Mouse (Mus musculus) CH12.LX (cell line): Measurements from ENCODE around the gene Mrgprg. TPM values are rescaled to one million over a fixed set of nuclear protein-coding genes. Genes with fewer than 3 reads are reported as not detected.

Experiments used
- DNase-seq: peaks from one replicate; pipeline ENCODE4 v3.0.0-alpha.2; 2013; ENCODE audit errors: extremely low read depth
- H3K27ac ChIP-seq: 2 replicates; pipeline ENCODE4 v1.5.1; 2012; ENCODE audit warnings: low read depth, mild to moderate bottlenecking, control low read depth, moderate library complexity; ENCODE audit not compliant: insufficient read depth
- H3K27me3 ChIP-seq: replicated peaks from 2 replicates; pipeline ENCODE3; 2012; ENCODE audit warnings: inconsistent platforms
- H3K36me3 ChIP-seq, 2 experiments: replicated peaks in 1 of 2; 2 replicates each; pipeline versions ENCODE3 to v1.6.1; 2012; ENCODE audit warnings: inconsistent platforms in 1 of 2, low read length in 1 of 2, mild to moderate bottlenecking in 1 of 2, mixed read lengths in 1 of 2, moderate library complexity in 1 of 2; ENCODE audit not compliant: control insufficient read depth in 1 of 2, insufficient read depth in 1 of 2
- H3K4me1 ChIP-seq, 2 experiments: 2 replicates each; pipeline ENCODE4 v1.6.1; 2012; ENCODE audit warnings: inconsistent platforms in 1 of 2, moderate library complexity in 1 of 2; ENCODE audit not compliant: insufficient read depth in 2 of 2, control insufficient read depth in 1 of 2
- H3K4me2 ChIP-seq: 2 replicates; pipeline ENCODE4 v1.6.1; 2012; ENCODE audit warnings: low read depth, mild to moderate bottlenecking, control low read depth; ENCODE audit not compliant: poor library complexity, insufficient read depth, severe bottlenecking
- H3K4me3 ChIP-seq, 3 experiments: fragments of 150-350 bp in 1 of 3; sonication (generic) in 1 of 3; replicated peaks in 1 of 3; 2 replicates each; pipeline versions ENCODE3 to v1.5.1; 2011 to 2012; ENCODE audit warnings: low read depth in 2 of 3, low read length in 2 of 3, mild to moderate bottlenecking in 2 of 3, moderate library complexity in 2 of 3, control low read depth in 1 of 3, improper control_type of control experiment in 1 of 3, inconsistent platforms in 1 of 3, mixed read lengths in 1 of 3; ENCODE audit not compliant: poor library complexity in 1 of 3
- H3K79me2 ChIP-seq: replicated peaks from 2 replicates; pipeline ENCODE4 v1.6.1; 2012; ENCODE audit warnings: mild to moderate bottlenecking, moderate library complexity; ENCODE audit not compliant: control insufficient read depth, poor library complexity, insufficient read depth, severe bottlenecking; ENCODE audit errors: extremely low read depth
- H3K9ac ChIP-seq: 2 replicates; pipeline ENCODE4 v1.6.1; 2012; ENCODE audit warnings: low read depth, mild to moderate bottlenecking, control low read depth, moderate library complexity; ENCODE audit not compliant: insufficient read depth
- H3K9me3 ChIP-seq: replicated peaks from 2 replicates; pipeline ENCODE3; 2012; ENCODE audit warnings: low read length, inconsistent platforms, mixed read lengths
- CHD1 ChIP-seq: IDR thresholded peaks from 2 replicates; pipeline ENCODE4 v1.6.1; 2012; ENCODE audit warnings: low read depth, low read length, improper control_type of control experiment, inconsistent platforms
- CTCF ChIP-seq, 2 experiments: IDR thresholded peaks in 1 of 2; conservative IDR thresholded peaks in 1 of 2; 2 replicates each; pipeline ENCODE4 v1.5.1; 2011 to 2012; ENCODE audit warnings: low read depth in 2 of 2, low read length in 2 of 2, improper control_type of control experiment in 1 of 2, inconsistent platforms in 1 of 2, mild to moderate bottlenecking in 1 of 2, moderate library complexity in 1 of 2
- E2F4 ChIP-seq: IDR thresholded peaks from 2 replicates; pipeline ENCODE4 v1.6.1; 2011; ENCODE audit warnings: low read depth, low read length, improper control_type of control experiment; ENCODE audit not compliant: insufficient replicate concordance
- EP300 ChIP-seq: IDR thresholded peaks from 2 replicates; pipeline ENCODE4 v1.6.1; 2011; ENCODE audit warnings: low read length, improper control_type of control experiment
- JUN ChIP-seq: IDR thresholded peaks from 2 replicates; pipeline ENCODE4 v1.6.1; 2011; ENCODE audit warnings: low read depth, mild to moderate bottlenecking, low read length, improper control_type of control experiment, moderate library complexity; ENCODE audit not compliant: insufficient read depth
- MAX ChIP-seq: IDR thresholded peaks from 2 replicates; pipeline ENCODE4 v1.6.1; 2011; ENCODE audit warnings: low read length, improper control_type of control experiment
- MEF2A ChIP-seq: IDR thresholded peaks from 2 replicates; pipeline ENCODE4 v1.6.1; 2014; ENCODE audit warnings: low read depth, mild to moderate bottlenecking, inconsistent platforms, low read length, improper control_type of control experiment, borderline replicate concordance
- NELFE ChIP-seq: IDR thresholded peaks from 2 replicates; pipeline ENCODE4 v1.6.1; 2011; ENCODE audit warnings: low read depth, low read length, improper control_type of control experiment
- NRF1 ChIP-seq: IDR thresholded peaks from 2 replicates; pipeline ENCODE4 v1.6.1; 2014; ENCODE audit warnings: low read depth, mild to moderate bottlenecking, inconsistent platforms, low read length, improper control_type of control experiment, moderate library complexity
- POLR2A ChIP-seq: IDR thresholded peaks from 2 replicates; pipeline ENCODE4 v1.6.1; 2011; ENCODE audit warnings: low read depth, mild to moderate bottlenecking, improper control_type of control experiment, low read length
- RAD21 ChIP-seq: IDR thresholded peaks from 2 replicates; pipeline ENCODE4 v1.6.1; 2011; ENCODE audit warnings: low read depth, mild to moderate bottlenecking, low read length, improper control_type of control experiment, moderate library complexity
- SIN3A ChIP-seq: IDR thresholded peaks from 2 replicates; pipeline ENCODE4 v1.6.1; 2012; ENCODE audit warnings: low read length, improper control_type of control experiment, inconsistent platforms
- SMC3 ChIP-seq: IDR thresholded peaks from 2 replicates; pipeline ENCODE4 v1.6.1; 2011; ENCODE audit warnings: low read depth, low read length, improper control_type of control experiment
- TBP ChIP-seq: conservative IDR thresholded peaks from 2 replicates; pipeline ENCODE4 v1.6.1; 2011; ENCODE audit warnings: low read depth, low read length, improper control_type of control experiment
- UBTF ChIP-seq: IDR thresholded peaks from 2 replicates; pipeline ENCODE4 v1.6.1; 2012; ENCODE audit warnings: low read depth, mild to moderate bottlenecking, inconsistent platforms, low read length, improper control_type of control experiment, moderate library complexity
- USF1 ChIP-seq: IDR thresholded peaks from 2 replicates; pipeline ENCODE4 v1.6.1; 2014; ENCODE audit warnings: low read depth, mild to moderate bottlenecking, inconsistent platforms, low read length, improper control_type of control experiment
- ZC3H11A ChIP-seq: IDR thresholded peaks from 2 replicates; pipeline ENCODE4 v1.6.1; 2012; ENCODE audit warnings: low read depth, mild to moderate bottlenecking, inconsistent platforms, low read length, improper control_type of control experiment
- dilution Hi-C: fragments of 300-500 bp; cut with MboI; formaldehyde crosslinking; loops from 2 replicates; pipeline ENCODE4 v1.14.3; 2020; ENCODE audit warnings: low sequenced_read_pairs; ENCODE audit not compliant: extremely low pct_unique_long_range_greater_than_20kb, extremely low pct_ligation_motif_present
- in situ Hi-C: fragments of 300-500 bp; cut with MboI; formaldehyde crosslinking; loops from 3 replicates; pipeline ENCODE4 v1.14.3; 2019; ENCODE audit warnings: low sequenced_read_pairs, low pct_ligation_motif_present, low pct_unique_long_range_greater_than_20kb, mixed read lengths
- polyA plus RNA-seq: library from polyadenylated mRNA; unstranded; fragments of >175 nt; gene quantifications from 2 replicates; pipeline ENCODE4 v1.2.1, GENCODE M21; 2012; ENCODE audit warnings: low read depth; ENCODE audit not compliant: insufficient read length
- total RNA-seq, 2 experiments: library from RNA; depleted of rRNA; stranded (reverse); fragments of 300-350 nt in 1 of 2; fragments of >200 nt in 1 of 2; gene quantifications; 2 replicates each; pipeline ENCODE4 v1.2.3; 2012 to 2014

Mrgprg gene
- total and polyA plus RNA-seq, 3 experiments = not detected

DNA sequence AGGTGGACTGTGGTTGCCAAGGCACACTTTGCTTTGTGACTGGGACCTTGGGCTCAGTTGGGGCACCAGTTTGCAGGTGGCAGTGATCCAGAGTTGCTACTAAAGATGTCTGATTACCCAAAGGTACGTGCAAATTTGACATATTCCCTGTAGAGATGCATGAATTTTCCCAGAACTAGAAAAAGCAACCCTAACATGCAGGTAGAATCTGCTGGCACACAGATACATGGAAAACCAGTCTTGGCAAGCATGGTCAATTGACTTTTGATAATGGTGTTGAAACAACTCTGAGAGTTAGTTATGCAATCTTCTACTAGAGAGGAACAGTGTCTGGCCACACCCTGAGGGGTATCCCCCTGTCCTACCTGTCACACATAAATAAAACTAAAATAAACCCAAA lies 15.4 kb downstream of the Mrgprg start:
- Histone ChIP-seq H3K27me3 (peaks cover 60% of the 10 kb centered on the region), H3K9me3 (no peaks in the 10 kb centered on the region), H3K27ac (no peak overlapping the region), H3K79me2 (no peaks in the 10 kb centered on the region), H3K36me3 (no peaks in the 10 kb centered on the region), H3K4me2 (no peak overlapping the region), H3K9ac (no peak overlapping the region), H3K4me1 (peaks cover 0 to 3% of the 10 kb centered on the region in 2 experiments; a peak in 3 of 4 replicates), H3K4me3 (no peak overlapping the region)
- DNase-seq = no peak
- in situ Hi-C loops = loop anchor here (5.0 kb wide), 1 partner anchor 44 kb away; no protein-coding TSS in a partner anchor
- dilution Hi-C loops = no loop called here
- TF ChIP-seq UBTF (no peak), EP300 (no peak), E2F4 (no peak), MEF2A (no peak), SIN3A (no peak), USF1 (no peak), JUN (no peak), MAX (no peak), CTCF (conservative IDR thresholded peaks at IDR 0.05 in 1 of 2, IDR thresholded peaks at IDR 0.05 in 1 of 2; ENCODE audit: low read depth in 2 of 2, low read length in 2 of 2) (no peak)

DNA sequence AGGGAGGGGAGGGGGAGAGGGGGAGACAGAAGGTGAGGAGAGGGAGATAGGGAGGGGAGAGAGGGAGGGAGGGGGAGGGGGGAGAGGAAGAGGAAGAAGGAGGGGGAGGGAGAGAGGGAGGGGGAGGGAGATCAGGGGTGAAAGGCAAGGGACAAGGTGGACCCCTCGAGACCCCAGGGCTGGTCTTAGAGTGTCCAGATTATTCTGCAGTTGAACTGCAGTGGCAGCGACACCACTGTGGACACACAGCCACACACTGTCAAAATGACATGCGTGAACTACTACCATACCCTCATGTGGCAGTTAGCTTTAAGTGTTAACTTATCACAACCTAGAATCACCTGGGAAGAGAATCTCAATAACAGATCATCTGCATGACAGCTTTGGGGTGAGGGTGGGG lies 17.7 kb downstream of the Mrgprg start:
- in situ Hi-C loops = loop anchor here (25.0 kb wide), 1 partner anchor 612 kb away; no protein-coding TSS in a partner anchor
- H3K27me3 ChIP-seq = peaks cover 52% of the 10 kb centered on the region
- no peak overlapping the region for H3K4me2 ChIP-seq
- DNase-seq = no peak
- H3K4me3 ChIP-seq = no peak overlapping the region
- no peak overlapping the region for H3K9ac ChIP-seq
- H3K79me2 ChIP-seq = no peaks in the 10 kb centered on the region
- H3K36me3 ChIP-seq = no peaks in the 10 kb centered on the region
- H3K4me1 ChIP-seq = no peaks in the 10 kb centered on the region; a peak in 1 of 4 replicates
- H3K27ac ChIP-seq = no peak overlapping the region
- H3K9me3 ChIP-seq = no peaks in the 10 kb centered on the region
- TF ChIP-seq TBP (no peak), MAX (no peak)
- TF ChIP-seq, all 38 proteins: peak for 0
- dilution Hi-C loops = no loop called here

DNA sequence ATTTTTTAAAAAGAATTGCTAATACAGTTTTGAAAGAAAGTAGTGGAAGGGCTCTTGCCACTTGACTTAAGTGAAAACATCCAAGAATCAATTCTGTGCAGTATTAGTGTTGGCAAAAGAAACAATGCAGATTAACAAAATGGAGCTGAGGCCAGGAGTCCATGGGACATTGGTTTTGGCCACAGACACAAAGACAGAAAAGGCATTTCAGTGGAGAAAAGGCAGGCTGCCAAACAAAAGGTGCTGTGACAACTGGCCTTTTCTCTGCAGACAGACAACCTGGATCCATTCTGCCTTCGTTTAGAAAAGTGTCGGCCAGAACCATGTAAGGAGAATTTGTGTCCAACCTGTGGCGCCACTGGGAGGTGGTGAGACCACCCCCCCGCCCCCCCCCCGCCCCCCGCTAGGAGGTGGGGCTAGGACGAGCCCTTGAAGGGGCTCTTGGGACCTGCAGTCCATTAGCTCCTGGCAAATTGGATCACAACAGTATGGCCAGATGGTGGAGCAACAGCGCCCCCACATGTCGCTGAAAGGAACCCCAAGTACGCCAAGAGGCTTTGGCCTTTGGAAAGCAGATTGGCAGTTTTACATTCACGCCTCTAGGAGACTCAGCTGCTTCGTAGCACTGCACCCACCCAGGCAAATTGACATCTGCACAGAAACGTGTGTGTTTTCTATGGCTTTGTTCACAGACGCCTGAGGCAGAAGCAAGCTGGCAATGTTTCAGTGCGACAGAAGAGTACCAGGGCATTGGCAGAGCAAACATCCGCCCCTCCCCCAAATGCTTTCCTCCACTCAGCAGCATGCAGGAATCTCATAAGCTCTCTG lies 18.5 kb downstream of the Mrgprg start:
- Histone ChIP-seq H3K36me3 (no peaks in the 10 kb centered on the region), H3K9ac (no peak overlapping the region), H3K27me3 (peaks cover 57% of the 10 kb centered on the region), H3K4me1 (no peaks in the 10 kb centered on the region; a peak in 1 of 4 replicates), H3K4me3 (no peak overlapping the region), H3K79me2 (no peaks in the 10 kb centered on the region), H3K4me2 (no peak overlapping the region), H3K9me3 (no peaks in the 10 kb centered on the region), H3K27ac (no peak overlapping the region)
- in situ Hi-C loops = loop anchor here (25.0 kb wide), 1 partner anchor 611 kb away; no protein-coding TSS in a partner anchor
- peak; percentile 65 for DNase-seq
- peak; percentile 87 for TF ChIP-seq SMC3
- peak; percentile 63 to 96 for TF ChIP-seq CTCF (conservative IDR thresholded peaks at IDR 0.05 in 1 of 2, IDR thresholded peaks at IDR 0.05 in 1 of 2; ENCODE audit: low read depth in 2 of 2, low read length in 2 of 2)
- TF ChIP-seq RAD21 = peak; percentile 86
- no peak for TF ChIP-seq CHD1
- TF ChIP-seq ZC3H11A = peak; percentile 14; the same call in 1 of the 2 replicates
- peak; percentile 24; the same call in 1 of the 2 replicates for TF ChIP-seq NRF1
- TF ChIP-seq POLR2A = no peak
- peak; percentile 28; the same call in 1 of the 2 replicates for TF ChIP-seq NELFE
- dilution Hi-C loops = no loop called here
